Mouse (Mus musculus) midbrain, embryonic 11.5 days (tissue): Measurements from ENCODE around the gene Cd274. TPM values are rescaled to one million over a fixed set of nuclear protein-coding genes. Genes with fewer than 3 reads are reported as not detected.

Experiments used
- ATAC-seq: fragments of 200-750 bp; cut with Nextera tagmentation; 2 replicates; pipeline ENCODE4 v1.8.0; 2017; ENCODE audit warnings: moderate TSS enrichment, moderate library complexity; ENCODE audit not compliant: low FRiP score
- DNase-seq: peaks from one replicate; pipeline ENCODE4 v3.0.0; 2015; ENCODE audit warnings: low spot score; ENCODE audit errors: missing footprints
- H3K27ac ChIP-seq: fragments of 300-500 bp; sonication (generic); 2 replicates; pipeline ENCODE4 v1.5.1; 2014; ENCODE audit warnings: low read depth, low read length
- H3K27me3 ChIP-seq: fragments of 300-500 bp; sonication (generic); 2 replicates; pipeline ENCODE4 v1.6.1; 2014; ENCODE audit warnings: mild to moderate bottlenecking, low read length, moderate library complexity, mixed read lengths; ENCODE audit not compliant: control insufficient read depth, insufficient read depth
- H3K36me3 ChIP-seq: fragments of 300-500 bp; sonication (generic); 2 replicates; pipeline ENCODE4 v1.6.1; 2014; ENCODE audit warnings: mild to moderate bottlenecking, low read length, moderate library complexity, mixed read lengths; ENCODE audit not compliant: control insufficient read depth, insufficient read depth
- H3K4me1 ChIP-seq: fragments of 300-500 bp; sonication (generic); 2 replicates; pipeline ENCODE4 v1.6.1; 2014; ENCODE audit warnings: low read length; ENCODE audit not compliant: control insufficient read depth, insufficient read depth
- H3K4me2 ChIP-seq: fragments of 300-500 bp; sonication (generic); 2 replicates; pipeline ENCODE4 v1.6.1; 2014; ENCODE audit warnings: mild to moderate bottlenecking, moderate library complexity
- H3K4me3 ChIP-seq: fragments of 300-500 bp; sonication (generic); 2 replicates; pipeline ENCODE4 v1.5.1; 2014; ENCODE audit warnings: low read depth, low read length
- H3K9ac ChIP-seq: fragments of 300-500 bp; sonication (generic); 2 replicates; pipeline ENCODE4 v1.6.1; 2014; ENCODE audit warnings: low read length
- H3K9me3 ChIP-seq: fragments of 300-500 bp; sonication (generic); 2 replicates; pipeline ENCODE4 v1.6.1; 2016; ENCODE audit warnings: low read length; ENCODE audit not compliant: control insufficient read depth
- WGBS: fragments of 180-500 bp; shearing (Covaris S2); extraction: QIAGEN DNeasy Blood & Tissue Kit; methylation state at CpG from one replicate; pipeline ENCODE4 v1.1.7; 2014; 5-methylcytosine and 5-hydroxymethylcytosine counted together
- polyA plus RNA-seq: library from polyadenylated mRNA; unstranded; fragments of >200 nt; fragmentation: Nextera tagmentation; extraction: Ambion mirVana; gene quantifications from 2 replicates; pipeline ENCODE4 v1.2.1, GENCODE M21; 2014

Cd274 gene
- polyA plus RNA-seq, 1 experiment from 2014 or later = 0.34 TPM

DNA sequence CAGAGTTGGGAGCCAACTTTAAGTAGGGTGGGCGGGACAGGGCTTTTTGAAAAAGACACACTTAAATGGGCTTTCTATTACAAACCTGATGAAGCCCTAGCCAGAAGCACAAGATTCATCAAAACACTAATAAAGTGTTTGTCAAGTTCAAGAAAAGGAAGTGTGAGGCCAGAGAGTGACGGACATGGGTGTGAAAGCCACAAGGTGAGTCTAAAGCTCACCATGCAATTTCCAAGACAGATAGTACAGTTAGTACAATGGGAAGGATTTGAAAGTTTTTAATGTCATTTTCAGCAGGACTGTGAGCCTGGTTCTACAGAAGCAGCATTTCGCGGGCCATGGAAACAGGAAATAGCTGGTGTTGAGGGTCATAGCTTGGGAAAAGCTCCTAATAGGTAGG is 32.5 kb downstream of the Cd274 start:
- Histone ChIP-seq H3K4me3 (no peak overlapping the region), H3K27me3 (no peaks in the 10 kb centered on the region), H3K4me2 (no peak overlapping the region), H3K27ac (no peak overlapping the region), H3K36me3 (no peaks in the 10 kb centered on the region), H3K9ac (no peak overlapping the region), H3K9me3 (no peaks in the 10 kb centered on the region; the same call in 1 of the 2 replicates), H3K4me1 (no peaks in the 10 kb centered on the region)
- ATAC-seq = no peak
- DNase-seq = peak; percentile 17
- WGBS = 93% methylated on average over 4 of the region's 4 CpGs

DNA sequence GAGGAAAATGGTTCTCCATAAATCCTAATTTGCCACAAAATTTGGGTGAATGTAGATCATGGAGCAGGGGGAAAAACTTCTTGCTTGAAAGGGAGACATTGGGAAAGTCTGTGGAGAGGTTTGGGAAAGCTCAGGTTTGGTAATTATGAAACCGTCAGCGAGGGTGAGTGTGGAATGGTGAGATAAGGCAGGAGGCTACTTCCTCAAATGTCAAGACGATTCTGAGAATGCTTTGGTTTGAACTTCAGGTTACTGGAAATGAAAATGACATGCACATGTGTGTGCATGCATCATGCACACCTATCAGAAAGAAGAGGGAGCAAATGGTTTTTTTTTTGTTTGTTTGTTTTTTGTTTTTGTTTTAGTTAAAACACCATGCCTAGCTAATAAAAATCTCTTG is 33.2 kb downstream of the Cd274 start:
- Histone ChIP-seq H3K9ac (no peak overlapping the region), H3K9me3 (no peaks in the 10 kb centered on the region; the same call in 1 of the 2 replicates), H3K27ac (no peak overlapping the region), H3K4me2 (no peak overlapping the region), H3K4me3 (no peak overlapping the region), H3K27me3 (no peaks in the 10 kb centered on the region), H3K4me1 (no peaks in the 10 kb centered on the region), H3K36me3 (no peaks in the 10 kb centered on the region)
- ATAC-seq (no peak), DNase-seq (peak; percentile 47)
- 89% methylated on average over 3 of the region's 3 CpGs for WGBS

DNA sequence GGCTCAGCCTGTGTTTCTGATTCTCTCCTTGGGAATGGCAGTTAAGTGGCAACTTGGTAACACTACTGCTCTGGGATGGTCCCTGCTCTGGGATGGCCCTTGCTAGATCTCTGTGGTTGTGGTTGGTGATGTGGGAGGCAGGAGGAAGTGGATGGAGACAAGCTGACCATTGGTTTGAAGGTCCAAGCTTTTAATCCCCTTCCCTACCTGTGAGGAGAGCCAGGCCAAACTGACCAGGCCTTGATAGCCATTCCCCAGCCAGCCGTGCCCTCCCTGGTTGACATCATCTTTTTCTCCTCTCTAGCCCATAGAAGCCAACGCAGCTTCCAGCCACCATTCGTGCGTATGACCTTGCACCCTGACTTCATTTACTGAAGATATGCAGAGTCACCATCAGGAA is 35.4 kb downstream of the Cd274 start:
- ATAC-seq (no peak), DNase-seq (peak; percentile 68)
- H3K9me3 ChIP-seq = no peaks in the 10 kb centered on the region; the same call in 1 of the 2 replicates
- H3K4me3 ChIP-seq = no peak overlapping the region
- no peaks in the 10 kb centered on the region for H3K4me1 ChIP-seq
- no peak overlapping the region for H3K27ac ChIP-seq
- H3K9ac ChIP-seq = no peak overlapping the region
- H3K36me3 ChIP-seq = no peaks in the 10 kb centered on the region
- 94% methylated on average over 4 of the region's 4 CpGs for WGBS
- no peak overlapping the region for H3K4me2 ChIP-seq
- no peaks in the 10 kb centered on the region for H3K27me3 ChIP-seq

DNA sequence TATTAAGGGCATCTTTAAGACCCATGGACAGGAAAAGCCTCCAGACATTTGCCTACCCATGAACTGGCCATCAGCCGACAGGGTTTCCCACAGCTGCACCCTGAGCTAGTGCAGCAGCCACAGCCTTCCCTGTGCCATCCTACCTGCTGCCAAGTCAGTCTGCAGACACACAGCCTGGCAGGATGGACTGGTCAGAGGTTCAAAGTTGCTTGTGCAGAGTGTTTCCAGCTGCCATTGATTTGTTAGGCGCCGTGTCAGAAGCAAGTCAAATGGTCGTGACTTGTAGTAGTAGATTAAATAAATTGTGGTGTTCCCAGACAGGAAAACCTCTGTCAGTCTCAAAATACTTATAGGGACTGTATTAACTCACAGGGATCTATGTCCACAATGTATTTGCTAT is 36.0 kb downstream of the Cd274 start:
- ATAC-seq = no peak
- no peaks in the 10 kb centered on the region for H3K27me3 ChIP-seq
- 91% methylated on average over 4 of the region's 4 CpGs for WGBS

DNA sequence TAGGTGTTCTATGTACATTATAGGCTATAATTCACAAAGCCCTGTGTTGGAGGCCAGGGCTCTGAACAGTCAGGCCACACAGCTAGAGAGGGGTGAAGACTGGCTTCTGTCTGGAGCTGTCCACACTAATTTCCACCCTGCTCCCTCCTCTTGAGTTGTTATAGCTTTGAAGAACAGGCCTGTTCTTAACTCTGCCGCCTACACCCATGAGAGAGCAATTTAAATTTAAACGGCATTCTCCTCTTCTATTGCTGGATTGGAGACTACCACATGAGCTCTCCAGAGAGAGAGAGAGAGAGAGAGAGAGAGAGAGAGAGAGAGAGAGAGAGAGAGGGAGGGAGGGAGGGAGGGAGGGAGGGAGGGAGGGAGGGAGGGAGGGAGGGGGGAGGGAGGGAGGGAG is 38.1 kb downstream of the Cd274 start:
- Histone ChIP-seq H3K36me3 (no peaks in the 10 kb centered on the region), H3K9ac (no peak overlapping the region), H3K4me3 (no peak overlapping the region), H3K4me2 (no peak overlapping the region), H3K9me3 (no peaks in the 10 kb centered on the region), H3K4me1 (no peaks in the 10 kb centered on the region), H3K27ac (no peak overlapping the region), H3K27me3 (no peaks in the 10 kb centered on the region)
- DNase-seq = no peak
- WGBS = 68% methylated on average over 2 of the region's 2 CpGs
- no peak for ATAC-seq

More for the DNA sequence above, 36.0 kb downstream of the Cd274 start:
- Histone ChIP-seq H3K36me3 (no peaks in the 10 kb centered on the region), H3K4me2 (no peak overlapping the region), H3K4me3 (no peak overlapping the region), H3K9ac (no peak overlapping the region), H3K27ac (no peak overlapping the region), H3K9me3 (no peaks in the 10 kb centered on the region; the same call in 1 of the 2 replicates), H3K4me1 (no peaks in the 10 kb centered on the region)
- DNase-seq = peak; percentile 37

DNA sequence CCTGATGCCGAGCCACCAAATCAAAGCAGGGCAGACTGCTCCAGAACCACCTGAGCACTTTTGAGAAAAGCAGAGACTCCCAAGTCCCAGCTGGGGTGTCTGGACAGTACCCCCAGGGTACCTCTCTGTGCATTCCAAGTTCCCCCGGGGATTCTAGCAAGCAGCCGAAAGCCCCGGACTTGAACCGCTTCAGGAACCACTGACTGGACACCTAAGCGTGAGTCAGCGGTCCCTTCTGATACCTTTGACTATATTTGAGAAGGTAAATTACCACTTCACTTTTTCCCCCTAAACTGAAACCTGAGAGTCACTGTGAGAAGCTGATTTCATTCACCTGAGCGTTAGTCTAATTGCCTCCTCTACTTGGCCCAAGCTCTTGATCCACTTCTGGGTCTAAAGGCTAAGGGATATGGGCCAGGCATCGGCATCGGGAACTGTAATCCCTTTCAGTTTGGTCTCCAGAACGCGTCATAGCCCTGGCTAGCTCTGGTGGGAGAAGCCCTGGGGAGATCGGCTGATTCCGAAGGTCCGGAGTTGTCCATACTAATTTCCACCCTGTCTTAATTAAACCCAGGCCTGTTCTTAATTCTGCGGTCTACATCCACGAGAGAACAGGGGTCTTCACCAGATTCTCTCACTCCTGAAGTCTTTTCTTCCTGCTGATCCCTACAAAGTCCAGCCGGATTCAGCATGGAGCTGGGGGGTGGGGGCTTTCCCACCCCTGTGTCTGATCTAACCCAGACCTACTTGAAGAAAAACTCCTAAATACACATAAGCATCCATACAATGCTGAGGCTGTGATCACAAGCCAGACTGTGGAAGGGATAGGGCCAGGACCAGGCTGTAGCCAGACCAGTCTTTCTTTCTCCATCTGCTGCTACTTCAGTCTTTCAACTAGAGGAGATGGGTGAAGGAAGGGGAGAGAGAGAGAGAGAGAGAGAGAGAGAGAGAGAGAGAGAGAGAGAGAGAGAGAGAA is 39.1 kb downstream of the Cd274 start:
- Histone ChIP-seq H3K4me1 (no peaks in the 10 kb centered on the region), H3K9me3 (no peaks in the 10 kb centered on the region), H3K9ac (no peak overlapping the region), H3K27ac (no peak overlapping the region), H3K27me3 (no peaks in the 10 kb centered on the region), H3K36me3 (no peaks in the 10 kb centered on the region), H3K4me3 (no peak overlapping the region), H3K4me2 (no peak overlapping the region)
- DNase-seq = no peak
- WGBS = 78% methylated on average over 18 of the region's 18 CpGs
- ATAC-seq = no peak

DNA sequence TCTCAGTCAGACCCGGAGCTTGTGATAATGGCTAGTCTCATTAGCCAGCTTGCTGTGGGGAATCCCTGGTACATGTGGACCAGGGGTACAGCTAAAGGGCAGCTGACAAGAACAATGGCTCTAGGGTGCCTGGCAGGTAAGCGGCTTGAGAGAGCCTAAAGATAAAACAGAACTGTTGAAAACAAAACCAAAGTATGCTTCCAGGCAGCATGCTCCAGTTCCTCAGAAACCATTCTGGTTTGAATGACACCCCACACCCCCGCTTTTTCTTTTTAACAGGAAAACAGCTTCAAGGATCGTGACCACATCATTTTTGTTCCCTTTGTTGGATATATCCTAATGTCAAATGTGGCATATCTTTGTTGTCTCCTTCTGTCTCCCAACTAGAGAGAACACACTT is 43.4 kb downstream of the Cd274 start, which contains the start of gene Pdcd1lg2:
Pdcd1lg2 (plus strand) TSS at position 301 of the 400 bp plus-strand sequence.
- H3K4me3 ChIP-seq = no peak within 1 kb of the TSS
- no peaks in the 10 kb centered on the region for H3K9me3 ChIP-seq
- H3K9ac ChIP-seq = no peak within 1 kb of the TSS
- 88% methylated on average over 4 of the region's 4 CpGs for WGBS
- no peaks in the 10 kb centered on the region for H3K4me1 ChIP-seq
- H3K27ac ChIP-seq = no peak within 1 kb of the TSS
- no peak within 1 kb of the TSS for H3K4me2 ChIP-seq
- no peak for ATAC-seq
- no peak for DNase-seq
- no peaks in the 10 kb centered on the region for H3K27me3 ChIP-seq
- no peaks in the 10 kb centered on the region for H3K36me3 ChIP-seq

DNA sequence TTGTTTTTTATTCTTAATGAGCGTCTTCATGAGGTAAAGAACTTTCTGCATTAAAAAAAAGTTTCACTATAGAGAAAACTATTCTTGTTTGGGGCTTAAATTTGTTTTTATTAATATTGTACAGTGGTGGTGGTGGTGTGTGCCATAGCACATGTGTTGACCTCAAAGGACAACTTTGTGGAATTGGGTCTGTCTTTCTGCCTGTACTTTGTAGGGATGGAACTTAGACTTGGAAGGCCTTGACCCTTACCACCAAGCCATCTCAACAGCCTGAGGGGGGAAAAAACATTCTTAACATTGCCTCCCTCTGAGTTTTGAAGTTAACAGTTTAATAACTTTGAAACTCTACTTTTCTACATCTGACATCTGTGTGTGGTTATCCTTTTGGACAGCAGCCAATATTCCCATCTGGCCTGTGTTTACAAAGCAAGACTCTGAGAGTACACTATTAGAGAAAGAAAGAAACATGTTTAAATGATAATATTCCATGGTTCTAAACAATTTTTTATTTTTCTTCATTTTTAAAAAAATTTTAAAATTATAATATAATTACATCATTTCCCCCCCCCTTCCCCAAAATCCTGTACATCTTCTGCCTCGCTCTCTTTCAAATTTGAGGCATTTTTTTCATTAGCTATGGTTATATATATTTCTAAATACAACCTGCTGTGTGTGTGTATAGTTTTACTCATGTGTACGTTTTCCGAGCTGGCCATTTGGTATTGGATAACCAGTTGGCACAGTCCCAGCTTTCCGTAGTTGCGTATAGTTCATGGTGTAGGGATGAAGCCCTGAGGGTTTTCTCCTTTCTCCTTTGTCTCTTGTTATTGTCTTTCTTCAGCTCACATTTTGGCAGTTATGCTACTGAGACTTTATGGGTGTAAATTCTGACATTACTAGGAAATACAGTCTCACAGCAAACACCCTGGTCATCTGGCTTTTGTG is 45.5 kb downstream of the Cd274 start:
- H3K9me3 ChIP-seq = no peaks in the 10 kb centered on the region
- H3K36me3 ChIP-seq = no peaks in the 10 kb centered on the region
- H3K9ac ChIP-seq = no peak overlapping the region
- 85% methylated on average over 6 of the region's 6 CpGs for WGBS
- no peak for ATAC-seq
- DNase-seq = no peak
- no peaks in the 10 kb centered on the region for H3K27me3 ChIP-seq
- no peak overlapping the region for H3K27ac ChIP-seq
- H3K4me1 ChIP-seq = no peaks in the 10 kb centered on the region
- no peak overlapping the region for H3K4me2 ChIP-seq
- no peak overlapping the region for H3K4me3 ChIP-seq
